Mouse (Mus musculus) ovary, postnatal 14 days (tissue): Measurements from ENCODE around the gene Xrcc3.

Experiments
- DNase-seq: peaks from one replicate; pipeline ENCODE4 v3.0.0; 2022; ENCODE audit warnings: low spot score

Gene Xrcc3

DNA sequence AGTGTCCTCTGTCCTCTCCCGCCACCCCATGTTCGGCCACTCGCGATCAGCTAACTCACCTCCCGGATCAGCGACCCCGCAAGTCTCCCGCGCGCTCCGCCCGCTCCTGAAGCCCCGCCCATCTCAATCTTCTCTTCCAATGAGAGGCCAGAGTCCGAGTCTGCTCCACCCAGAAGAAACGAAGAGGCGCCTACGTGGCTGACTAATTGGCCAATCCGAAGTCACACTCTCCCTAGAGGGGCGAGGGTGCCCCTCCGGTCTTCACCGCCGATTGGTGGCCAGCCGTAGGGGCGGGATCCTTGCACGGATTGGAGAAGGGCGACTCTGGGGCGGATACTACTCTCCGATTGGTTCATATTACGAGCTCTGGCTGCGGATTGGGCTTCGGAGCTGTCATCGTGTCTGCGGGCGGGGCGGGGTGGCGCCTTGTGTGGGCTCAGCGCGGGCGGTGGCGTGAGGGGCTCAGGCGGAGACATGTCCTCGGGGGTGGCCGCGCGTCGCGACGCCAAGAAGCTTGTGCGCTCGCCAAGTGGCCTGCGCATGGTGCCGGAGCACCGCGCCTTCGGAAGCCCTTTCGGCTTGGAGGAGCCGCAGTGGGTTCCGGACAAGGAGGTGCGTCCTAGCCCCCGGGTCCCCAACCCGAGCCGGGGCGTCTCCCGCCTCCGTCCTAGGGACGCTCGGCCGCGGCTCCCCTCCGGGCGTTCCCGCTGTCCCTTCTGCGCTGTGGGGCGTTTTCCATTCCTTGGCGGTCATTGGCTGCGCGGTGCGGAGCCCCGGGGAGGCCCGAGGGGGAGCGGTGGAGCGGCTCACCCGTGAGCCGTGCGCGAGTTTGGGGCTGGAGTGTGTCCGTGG lies at the start of gene Xrcc3, which contains the start of gene Zfyve21:
Gene Xrcc3 (minus strand): TSS at position 108 of the 852 bp plus-strand sequence.
Gene Zfyve21 (plus strand): TSS at position 405 of the 852 bp plus-strand sequence.
- DNase-seq = peak; percentile 90

DNA sequence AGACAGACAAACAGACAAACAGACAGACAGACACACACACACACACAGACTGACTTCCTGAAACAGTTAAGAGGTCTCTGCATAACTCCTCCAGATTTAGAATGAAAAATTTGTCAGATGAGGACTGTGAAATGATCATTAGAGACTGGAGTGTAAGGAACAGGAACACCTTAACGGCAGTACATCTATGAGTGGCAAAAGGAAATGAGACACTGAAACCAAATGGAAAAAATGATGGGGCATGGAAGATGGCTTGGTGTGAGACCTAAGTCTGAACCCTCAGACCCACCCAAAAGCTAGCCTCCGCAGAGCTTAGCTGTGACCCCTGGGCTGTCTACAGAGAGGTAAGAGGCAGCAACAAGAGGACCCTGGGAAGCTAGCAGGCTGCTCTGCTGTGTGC lies 41.8 kb upstream of the Xrcc3 start:
- DNase-seq = no peak

DNA sequence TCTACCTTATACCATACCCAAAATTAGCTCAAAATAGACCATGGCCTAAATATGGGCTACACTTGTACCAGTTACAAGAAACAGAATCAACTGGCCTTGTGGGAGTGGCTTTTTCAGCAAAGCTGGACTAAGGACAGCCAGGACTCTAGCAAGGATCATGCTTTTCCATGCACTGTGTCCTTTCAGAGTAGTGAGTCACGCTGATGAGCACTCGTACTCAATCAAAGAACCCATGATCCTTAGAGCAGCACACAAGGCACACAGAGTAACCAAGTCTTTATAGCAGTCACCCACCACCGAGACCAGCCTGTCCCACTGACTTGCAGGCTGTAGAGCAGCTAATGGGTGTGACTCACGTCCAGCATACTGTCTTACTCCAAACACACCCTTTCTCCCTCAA lies 39.9 kb upstream of the Xrcc3 start:
- no peak for DNase-seq

DNA sequence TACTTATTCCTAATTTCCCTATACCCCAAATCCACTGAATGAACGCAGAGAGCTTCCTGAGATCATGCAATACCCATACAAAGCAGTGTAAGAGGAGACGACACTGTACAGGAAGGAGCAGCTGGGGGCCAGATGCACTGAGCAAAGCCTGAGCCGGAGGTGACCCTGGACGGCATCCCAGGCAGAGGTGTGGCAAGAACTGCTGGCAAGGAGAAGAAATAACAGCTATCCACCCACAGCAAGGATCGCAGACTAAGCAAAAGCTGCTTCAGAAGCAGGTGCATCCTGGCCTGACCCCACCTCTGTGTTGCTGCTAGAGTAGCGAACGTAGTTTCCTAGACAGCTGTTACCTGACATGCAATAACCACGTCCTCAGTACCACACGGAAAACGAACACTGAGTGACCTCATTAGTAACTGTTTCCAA lies 39.4 kb upstream of the Xrcc3 start:
- DNase-seq = no peak

DNA sequence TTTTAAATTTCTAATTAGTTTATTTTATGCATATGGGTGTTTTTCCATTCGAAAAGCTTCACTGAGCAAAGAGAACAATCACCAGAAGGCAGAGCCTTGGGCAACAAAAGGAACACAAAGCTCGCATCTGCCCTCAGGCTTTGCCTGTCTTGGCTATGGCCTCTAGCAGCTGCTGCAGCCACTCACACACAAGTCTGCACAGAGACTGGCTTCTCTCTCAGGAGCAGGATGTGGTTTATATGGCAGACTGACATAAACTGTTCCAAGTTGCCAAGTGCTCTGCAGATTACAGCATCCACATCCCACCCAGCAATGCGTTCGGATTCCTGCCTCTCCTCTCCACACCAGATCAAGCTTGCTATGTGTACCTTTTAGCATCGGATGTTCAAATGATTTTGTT lies 38.1 kb upstream of the Xrcc3 start:
- no peak for DNase-seq

DNA sequence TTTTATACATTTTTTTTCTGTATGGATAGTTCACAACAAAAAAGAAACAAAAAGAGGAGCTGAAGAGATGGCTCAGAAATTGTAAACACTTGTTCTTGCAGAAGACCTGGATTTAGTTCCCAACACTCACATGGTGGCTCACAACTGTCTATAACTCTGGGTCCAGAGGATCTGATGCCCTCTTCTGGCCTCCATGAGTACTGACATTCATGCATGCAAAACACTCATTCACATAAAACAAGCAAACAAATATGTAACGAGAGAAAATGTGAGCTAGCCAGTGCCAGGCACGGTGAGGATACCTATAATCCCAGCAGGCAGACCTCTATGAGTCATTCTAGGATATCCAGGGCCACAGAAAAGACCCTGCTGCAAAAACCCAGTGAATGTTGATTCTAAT lies 37.6 kb upstream of the Xrcc3 start:
- DNase-seq = no peak

DNA sequence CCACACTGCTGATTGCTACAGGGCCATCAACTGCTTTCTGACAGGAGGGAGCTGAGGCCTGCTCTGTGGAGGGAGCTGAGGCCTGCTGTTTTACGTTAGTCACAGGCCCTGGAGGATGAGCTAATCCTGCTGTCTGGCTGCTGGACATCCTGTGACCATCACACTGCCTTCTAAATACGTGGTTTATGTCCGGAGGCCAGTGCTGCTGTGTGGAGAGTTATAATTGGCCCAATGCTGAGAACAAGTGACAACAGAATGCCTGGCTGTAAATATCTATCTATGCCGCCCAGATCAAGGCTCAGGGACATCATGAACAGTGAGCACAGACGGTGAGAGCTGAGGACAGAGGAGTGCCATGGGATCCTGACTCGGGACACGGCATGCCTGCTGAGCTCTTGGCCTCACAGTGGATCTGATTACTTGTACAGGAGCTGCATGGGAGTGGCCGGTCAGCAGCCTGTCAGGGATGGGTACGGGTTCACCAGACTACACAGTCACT lies 34.7 kb upstream of the Xrcc3 start:
- DNase-seq = no peak

DNA sequence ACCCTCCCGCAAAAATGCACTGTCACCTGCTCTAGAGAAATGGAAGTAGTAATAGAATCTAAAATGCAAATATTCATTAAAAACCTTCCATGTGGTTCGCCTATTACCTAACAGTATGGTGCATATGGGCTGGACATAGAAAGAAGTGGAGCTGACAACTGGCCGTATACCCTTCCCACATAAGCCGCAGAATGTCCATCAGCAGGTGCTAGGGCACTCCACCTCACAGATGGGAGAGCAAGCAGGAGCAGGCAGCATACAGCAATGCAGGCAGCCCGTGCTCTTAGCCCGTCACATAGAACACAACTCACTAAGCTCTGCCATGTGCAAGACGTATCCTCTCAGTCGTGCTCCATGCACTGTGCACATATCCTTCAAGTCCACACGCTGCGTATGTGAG lies 33.1 kb upstream of the Xrcc3 start:
- DNase-seq = no peak

DNA sequence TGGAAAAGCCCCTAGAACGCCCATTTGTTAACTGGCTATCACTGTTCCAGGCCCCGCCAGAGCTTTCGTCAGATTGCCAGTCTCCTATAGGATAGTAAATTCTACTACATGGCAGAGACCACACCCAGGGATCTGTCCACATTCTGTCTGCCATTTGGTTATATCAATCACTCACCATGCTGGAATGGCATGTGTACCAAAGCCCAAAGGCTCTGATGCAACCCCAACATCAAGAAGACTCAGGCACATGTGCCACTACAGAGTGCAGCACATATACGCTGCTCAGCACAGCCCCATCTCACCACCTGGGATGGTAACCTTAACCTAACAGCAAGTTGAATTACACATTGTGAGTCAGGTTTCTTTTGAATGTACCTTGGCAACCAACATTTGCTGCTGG lies 32.3 kb upstream of the Xrcc3 start:
- DNase-seq = no peak

DNA sequence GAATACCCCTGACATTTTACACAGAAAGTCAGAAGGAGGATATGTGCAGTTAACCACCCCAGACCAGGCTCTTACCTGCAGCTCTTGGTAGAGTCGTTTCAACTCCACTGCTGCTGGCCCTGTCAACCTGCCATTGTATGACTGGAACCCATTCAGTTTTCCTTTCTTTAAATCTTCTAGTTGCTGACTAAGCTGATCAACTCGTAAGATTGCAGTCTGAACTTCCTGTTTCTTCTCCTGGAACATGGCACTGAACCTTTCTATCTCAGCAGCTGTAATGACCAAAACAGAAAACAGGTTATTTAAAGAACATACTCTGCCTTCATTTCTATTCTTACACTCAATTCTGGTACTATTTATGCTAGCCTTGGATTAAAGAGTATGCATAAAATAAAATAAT lies 29.8 kb upstream of the Xrcc3 start:
- DNase-seq = no peak

DNA sequence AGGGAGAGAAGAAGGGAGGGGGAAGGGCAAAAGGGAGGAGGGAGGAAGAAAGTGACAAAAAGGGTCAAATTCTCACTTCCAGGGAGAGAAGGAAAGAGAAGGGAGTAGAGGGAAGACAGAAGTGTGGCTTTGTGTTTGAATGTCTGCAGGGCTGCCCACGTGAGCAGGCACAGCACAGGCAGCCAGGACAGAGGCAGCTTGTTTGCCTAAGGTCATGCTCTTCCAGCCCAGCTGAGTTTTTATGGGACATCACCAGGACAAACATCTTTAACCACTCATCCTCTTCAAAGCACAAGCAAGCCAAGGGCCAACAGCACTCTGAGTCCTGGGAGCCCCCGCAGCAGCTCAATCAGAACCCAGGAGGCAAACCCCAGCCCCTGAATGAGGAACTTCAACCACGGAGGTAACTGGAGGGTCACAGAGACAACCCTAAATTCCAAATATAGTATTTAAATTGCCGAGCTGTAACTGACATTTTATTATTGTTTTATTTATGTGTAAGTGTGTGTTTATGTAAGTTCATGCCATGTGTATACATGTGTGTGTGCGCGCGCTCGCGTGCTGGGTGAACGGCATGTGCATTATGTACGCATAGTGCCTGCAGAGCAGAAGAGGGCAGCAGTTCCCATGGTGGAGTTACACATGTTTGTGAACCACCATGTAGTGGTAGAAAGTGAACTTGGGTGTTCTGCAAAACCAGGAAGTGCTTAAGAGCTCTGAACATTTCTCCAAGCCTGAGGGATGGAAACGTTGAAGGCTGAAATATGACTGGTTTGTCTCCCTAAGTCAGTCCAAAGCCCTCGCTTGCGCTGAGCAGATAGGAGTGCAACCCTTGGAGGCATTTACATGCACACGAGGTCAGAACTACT lies 29.1 kb upstream of the Xrcc3 start:
- no peak for DNase-seq

DNA sequence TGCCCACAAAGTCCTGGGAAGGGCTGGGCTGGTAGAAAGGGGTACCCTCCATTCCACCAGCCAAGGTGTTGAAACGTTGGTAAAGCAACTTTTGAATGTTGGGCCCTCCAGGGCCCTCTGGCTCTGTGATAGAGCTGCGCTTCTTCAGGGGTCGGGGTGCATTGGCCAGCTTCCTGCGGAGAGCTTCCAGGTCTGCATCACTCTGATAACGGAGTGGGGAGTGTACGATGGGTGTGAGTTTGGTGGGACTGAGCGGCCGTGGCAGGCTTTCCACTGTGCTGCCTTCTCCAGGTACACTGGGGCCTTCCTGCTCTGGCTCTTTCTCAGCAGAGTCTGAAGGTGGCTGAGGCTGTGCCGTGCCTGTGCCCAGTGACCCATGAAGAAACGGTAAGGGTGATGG lies 19.8 kb upstream of the Xrcc3 start:
- no peak for DNase-seq

DNA sequence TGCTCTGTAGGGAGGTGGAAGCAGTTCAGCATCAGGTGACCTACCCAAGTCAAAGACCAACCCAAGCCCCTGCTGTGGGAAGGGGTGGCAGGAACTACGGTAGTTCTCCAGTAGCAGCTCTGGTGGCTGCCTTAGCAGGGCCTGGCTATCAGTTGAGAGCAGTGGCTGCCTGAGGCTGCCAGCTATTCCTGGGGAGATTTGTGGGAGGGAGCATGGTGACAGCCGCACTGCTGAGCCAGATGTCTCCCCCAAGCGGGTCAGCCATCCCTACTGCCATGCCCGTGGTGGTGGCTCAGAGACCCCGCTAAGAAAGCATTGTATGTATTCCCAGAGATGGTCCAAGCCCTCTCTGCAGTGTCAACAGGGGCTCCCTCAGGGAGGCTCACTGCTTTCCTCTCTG lies 19.0 kb upstream of the Xrcc3 start:
- DNase-seq = no peak

DNA sequence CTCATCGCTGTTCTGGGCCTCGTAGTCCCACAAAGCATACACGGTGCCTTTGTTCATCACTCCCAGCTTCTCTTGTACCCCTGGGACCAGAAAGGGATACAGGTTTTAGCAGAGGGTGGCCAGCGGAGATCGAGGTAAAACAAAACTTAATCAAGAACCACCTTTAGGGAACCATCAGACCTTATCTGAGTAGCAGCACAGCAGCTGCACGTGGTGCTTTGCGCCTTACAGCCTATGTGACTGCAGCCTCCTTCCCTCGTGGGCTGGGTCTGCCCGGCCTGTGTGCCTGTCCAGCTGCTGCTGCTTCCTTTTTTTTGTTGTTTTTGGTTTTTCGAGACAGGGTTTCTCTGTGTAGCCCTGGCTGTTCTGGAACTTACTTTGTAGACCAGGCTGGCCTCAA lies 16.7 kb upstream of the Xrcc3 start:
- DNase-seq = no peak

DNA sequence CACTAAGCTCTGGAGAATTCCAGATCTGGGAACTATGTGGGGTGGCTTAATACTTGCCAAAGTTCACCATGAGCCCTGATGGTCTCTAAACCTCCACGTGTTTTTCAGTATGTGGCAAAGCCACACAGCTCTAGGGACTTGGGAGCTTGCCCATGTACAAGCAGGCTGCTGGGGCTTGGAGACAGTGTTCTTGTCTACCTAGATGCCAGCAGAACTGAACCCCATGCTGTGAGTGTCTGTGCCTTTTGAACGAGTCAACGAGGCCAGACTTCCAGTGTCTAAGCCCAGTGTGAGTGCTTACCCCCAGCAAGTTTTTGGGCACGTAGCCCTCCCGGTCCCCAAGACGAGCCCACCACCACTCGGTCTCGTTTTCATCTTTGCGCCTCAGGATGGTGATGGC lies 16.3 kb upstream of the Xrcc3 start:
- no peak for DNase-seq

DNA sequence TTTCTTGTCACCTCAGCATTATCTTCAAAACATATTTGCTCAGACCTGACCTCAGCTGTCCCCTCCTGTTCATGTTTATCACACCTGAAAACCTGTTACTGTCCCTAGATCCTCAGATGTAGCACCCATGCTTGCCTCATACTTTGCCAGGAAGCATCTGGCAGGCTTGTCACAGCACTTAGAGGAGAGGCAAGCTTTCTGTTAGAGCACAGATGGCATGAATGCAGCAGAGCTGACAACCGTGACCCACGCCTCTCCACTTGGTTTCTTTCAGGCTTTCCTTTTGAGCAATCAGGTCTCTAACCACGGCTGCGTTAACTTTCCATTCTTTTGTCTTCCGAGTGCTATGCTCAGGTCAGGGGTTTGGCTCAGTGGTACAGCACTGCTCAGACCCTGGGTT lies 15.8 kb upstream of the Xrcc3 start:
- no peak for DNase-seq

DNA sequence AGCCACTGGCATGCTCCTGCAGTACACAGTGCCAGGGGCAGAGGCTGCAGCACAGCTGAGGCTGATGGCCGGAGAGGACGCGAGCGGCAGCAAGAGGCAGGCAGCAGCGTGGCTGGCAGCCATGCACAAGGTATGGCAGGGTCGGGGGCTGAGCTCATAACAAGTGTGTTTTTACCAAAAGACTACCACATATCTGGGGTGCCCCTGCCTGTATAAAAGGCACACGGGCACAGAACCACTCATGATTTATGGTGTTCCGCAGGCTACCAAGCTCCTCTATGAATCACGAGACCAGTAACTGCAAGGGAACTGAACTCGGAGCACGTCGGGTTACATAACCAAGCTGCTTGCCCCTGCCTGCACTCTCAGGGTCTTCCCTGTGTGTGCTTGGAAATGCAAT lies 13.9 kb upstream of the Xrcc3 start:
- no peak for DNase-seq

DNA sequence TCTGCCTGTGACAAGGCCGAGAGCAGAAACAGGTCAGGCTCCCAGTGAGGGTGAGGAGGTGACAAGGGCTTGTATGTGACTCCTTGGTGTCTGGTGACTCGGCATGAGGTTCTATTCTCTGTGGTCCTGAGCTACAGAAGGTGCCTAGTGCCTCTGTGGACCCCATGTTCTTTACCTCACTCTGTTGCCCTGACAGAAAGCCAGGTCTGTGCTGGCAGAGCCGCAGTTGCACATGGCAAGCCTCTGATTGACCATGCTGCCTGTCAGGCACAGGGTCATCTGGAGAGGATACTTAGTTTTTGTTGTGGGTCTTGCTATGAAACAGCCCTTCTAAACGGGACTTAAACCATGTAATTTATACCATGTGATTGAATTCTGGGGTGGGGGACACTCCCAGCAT lies 8.3 kb upstream of the Xrcc3 start:
- DNase-seq = no peak

DNA sequence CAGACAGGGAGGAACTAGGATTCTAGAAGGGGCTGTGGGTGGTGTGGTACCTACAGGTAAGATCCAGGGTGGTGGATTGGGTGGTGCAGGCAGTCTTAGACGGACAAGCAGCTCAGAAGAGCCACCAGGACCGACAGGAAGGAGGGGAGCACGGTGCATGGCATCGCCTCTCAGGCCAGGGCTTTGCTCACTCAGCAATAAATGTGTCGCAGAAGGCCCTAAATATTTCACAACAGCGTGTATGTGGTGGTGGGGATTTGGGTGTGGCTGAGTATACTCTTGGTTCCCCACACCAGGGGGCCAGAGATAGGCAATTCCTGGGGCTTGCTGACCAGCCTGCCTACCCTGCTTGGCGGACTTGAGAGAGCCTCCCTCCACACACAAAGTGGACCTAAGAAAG lies 7.0 kb upstream of the Xrcc3 start:
- no peak for DNase-seq

DNA sequence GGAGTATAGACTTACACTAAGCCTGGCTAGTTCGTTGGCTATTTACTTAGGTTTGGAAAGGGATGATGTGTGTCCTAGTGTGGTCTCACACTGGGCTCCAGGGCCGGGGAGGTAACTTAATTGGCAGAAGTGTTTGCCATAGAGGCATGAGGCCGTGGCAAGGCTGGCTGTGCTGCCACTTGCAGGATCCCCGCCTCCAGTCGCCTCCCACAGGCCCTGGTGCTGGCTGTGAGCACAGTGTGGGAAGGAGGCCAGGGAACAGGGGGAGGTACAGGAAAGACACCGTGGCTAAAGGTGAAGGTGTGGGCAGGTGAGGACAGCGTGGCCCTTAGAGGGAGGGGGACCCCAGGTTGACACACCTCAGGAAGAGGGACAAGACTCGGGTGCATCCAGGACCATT lies 6.3 kb upstream of the Xrcc3 start:
- no peak for DNase-seq

DNA sequence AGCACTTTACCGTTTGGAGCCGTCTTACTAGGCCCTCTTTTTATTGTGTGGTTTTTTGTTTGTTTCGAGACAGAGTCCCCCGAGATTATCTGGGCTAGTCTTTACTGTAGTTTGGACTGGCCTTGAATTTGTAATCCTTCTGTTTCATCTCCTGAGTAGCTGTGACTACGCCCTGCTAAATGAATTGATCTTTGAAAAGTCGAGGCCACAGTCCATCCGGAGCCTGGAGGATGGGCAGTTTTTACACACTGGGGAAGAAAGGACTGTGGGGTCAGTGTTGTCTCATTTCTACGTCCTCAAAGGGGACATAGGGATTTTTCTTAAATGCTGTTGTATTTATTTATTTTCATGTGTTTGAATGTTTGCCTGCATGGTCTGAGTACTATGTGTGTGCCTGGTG lies 4.3 kb upstream of the Xrcc3 start:
- DNase-seq = no peak

DNA sequence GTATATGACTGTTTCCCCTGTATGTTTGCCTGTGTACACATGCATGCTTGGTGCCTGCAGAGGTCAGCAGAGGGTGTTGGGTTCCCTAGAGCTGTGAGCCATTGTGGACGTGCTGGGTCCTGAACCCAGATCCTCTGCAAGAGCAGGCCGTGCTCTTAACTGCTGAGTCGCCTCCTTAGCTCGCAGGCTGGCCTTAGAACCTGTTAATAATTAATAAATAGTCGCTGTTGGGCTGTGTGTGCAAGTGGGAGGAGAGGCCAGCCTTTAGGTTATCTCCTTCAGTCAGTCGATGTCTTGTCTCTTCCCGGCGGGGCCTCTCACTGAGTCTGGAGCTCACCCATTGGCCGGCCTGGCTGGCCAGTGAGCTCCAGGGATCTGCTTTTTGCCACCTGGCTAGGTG lies 3.3 kb upstream of the Xrcc3 start:
- no peak for DNase-seq

DNA sequence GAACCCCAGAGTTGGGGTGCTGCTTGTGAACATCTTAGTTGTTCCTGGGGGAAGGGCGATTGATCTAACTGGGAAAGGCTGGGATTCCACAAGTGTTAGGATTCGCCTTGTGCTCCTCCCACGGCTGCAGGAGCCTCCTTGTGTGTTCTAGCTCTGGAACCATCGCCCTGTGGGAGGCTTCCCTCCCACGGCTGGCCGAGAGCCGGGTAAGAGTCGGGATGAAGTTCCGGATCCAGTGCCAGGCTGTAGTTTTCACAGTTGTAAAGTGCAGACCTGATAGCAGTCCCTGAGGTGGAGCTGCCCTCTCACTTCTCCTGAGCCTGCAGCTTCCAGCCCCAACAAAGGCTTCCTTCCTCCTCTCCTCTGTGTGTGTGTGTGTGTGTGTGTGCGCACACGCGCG lies 2.9 kb upstream of the Xrcc3 start:
- DNase-seq = peak; percentile 63
